8 mouse cellular contexts compared by ENCODE assay signal in the genomic region with DNA sequence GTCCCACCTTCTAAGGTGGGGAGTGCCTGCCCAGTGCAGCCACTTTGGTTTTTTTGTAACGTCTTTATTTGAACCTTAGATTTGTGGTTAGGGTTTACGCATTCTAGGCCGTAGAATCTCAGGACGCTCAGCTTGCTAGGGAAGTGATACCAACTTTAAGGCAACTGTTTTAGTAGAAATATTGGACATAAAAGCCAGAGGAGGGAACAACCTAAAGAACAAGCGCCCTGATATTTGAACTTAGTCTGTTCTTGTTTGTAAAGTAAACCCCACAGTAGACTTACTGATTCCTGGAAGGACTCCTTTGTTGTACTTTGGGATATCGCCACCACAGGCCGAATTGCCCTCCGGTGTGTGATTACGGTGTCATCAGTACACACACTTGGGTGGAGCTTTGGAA. TPM values are rescaled to one million over a fixed set of nuclear protein-coding genes. Genes with fewer than 3 reads are reported as not detected.
DNase-seq lines count a peak whose midpoint lies in the region; ATAC-seq lines count a peak whose summit lies in the region.

No protein-coding gene starts in this region.

- H3K4me2 ChIP-seq in kidney, embryonic 16.5 days (replicated peaks; ENCODE audit: low read depth, low read length) = peak overlapping the region; percentile 79
- H3K4me2 ChIP-seq in intestine, embryonic 15.5 days (replicated peaks) = peak overlapping the region; percentile 54
- H3K4me2 ChIP-seq in neural tube, embryonic 12.5 days (replicated peaks) = peak overlapping the region; percentile 87

- H3K9me3 ChIP-seq in kidney, embryonic 16.5 days (ENCODE audit: low read length) = no peaks in the 10 kb centered on the region
- no peaks in the 10 kb centered on the region for H3K9me3 ChIP-seq in intestine, embryonic 15.5 days
- H3K9me3 ChIP-seq in neural tube, embryonic 12.5 days = no peaks in the 10 kb centered on the region

- H3K9ac ChIP-seq in kidney, embryonic 16.5 days (replicated peaks; ENCODE audit: low read length) = peak overlapping the region; percentile 96
- peak overlapping the region; percentile 74 for H3K9ac ChIP-seq in intestine, embryonic 15.5 days
- H3K9ac ChIP-seq in neural tube, embryonic 12.5 days = peak overlapping the region; percentile 97; the same call in 1 of the 2 replicates

- H3K4me1 ChIP-seq in kidney, embryonic 16.5 days (ENCODE audit: insufficient read depth, low read length) = peaks cover 32% of the 10 kb centered on the region
- H3K4me1 ChIP-seq in intestine, embryonic 15.5 days (replicated peaks) = peaks cover 12% of the 10 kb centered on the region
- H3K4me1 ChIP-seq in neural tube, embryonic 12.5 days = peaks cover 19% of the 10 kb centered on the region

- DNase-seq in kidney, adult 8-10 months = no peak
- peak; percentile 13 for DNase-seq in c-Kit-negative CD71-positive TER-119-positive erythroid progenitor cells, embryonic 14.5 days (ENCODE audit: low read depth, low spot score)
- no peak for DNase-seq in right cerebral cortex, postnatal 36 days (ENCODE audit: low spot score in 2 of 2)
- DNase-seq in cerebellum, adult 9-11 months = no peak

- no peak overlapping the region for H3K27ac ChIP-seq in kidney, embryonic 16.5 days (ENCODE audit: low read length)
- no peak overlapping the region for H3K27ac ChIP-seq in intestine, embryonic 15.5 days
- no peak overlapping the region for H3K27ac ChIP-seq in neural tube, embryonic 12.5 days

- ATAC-seq in kidney, embryonic 16.5 days (ENCODE audit: low FRiP score, low TSS enrichment) = no peak
- no peak for ATAC-seq in intestine, embryonic 15.5 days
- no peak for ATAC-seq in neural tube, embryonic 12.5 days (ENCODE audit: low FRiP score, low read depth)
- ATAC-seq in cerebellum, adult (ENCODE audit: insufficient number of reproducible peaks, low FRiP score, low TSS enrichment) = no peak

- no peaks in the 10 kb centered on the region for H3K36me3 ChIP-seq in kidney, embryonic 16.5 days (ENCODE audit: insufficient read depth, low read length)
- no peaks in the 10 kb centered on the region for H3K36me3 ChIP-seq in intestine, embryonic 15.5 days
- H3K36me3 ChIP-seq in neural tube, embryonic 12.5 days = no peaks in the 10 kb centered on the region

- peak overlapping the region; percentile 98 for H3K4me3 ChIP-seq in kidney, embryonic 16.5 days (ENCODE audit: low read length)
- H3K4me3 ChIP-seq in intestine, embryonic 15.5 days (replicated peaks) = peak overlapping the region; percentile 58
- peak overlapping the region; percentile 95 for H3K4me3 ChIP-seq in neural tube, embryonic 12.5 days

- no peaks in the 10 kb centered on the region for H3K27me3 ChIP-seq in kidney, embryonic 16.5 days (ENCODE audit: insufficient read depth, low read length)
- H3K27me3 ChIP-seq in intestine, embryonic 15.5 days (replicated peaks) = no peaks in the 10 kb centered on the region
- H3K27me3 ChIP-seq in neural tube, embryonic 12.5 days (replicated peaks) = no peaks in the 10 kb centered on the region

- WGBS in kidney, embryonic 16.5 days = 47% methylated on average over 9 of the region's 9 CpGs
- 47% methylated on average over 9 of the region's 9 CpGs for WGBS in intestine, embryonic 15.5 days
- 59% methylated on average over 9 of the region's 9 CpGs for WGBS in neural tube, embryonic 12.5 days

RNA-seq across cellular contexts. Expression of gene Gm5129, which starts 1.2 kb away (rescaled TPM):
- polyA plus RNA-seq in kidney, embryonic 16.5 days (2015; fragmentation: Nextera tagmentation; extraction: Ambion mirVana) = not detected in 2 replicates
- polyA plus RNA-seq in intestine, embryonic 15.5 days (2015; fragmentation: Nextera tagmentation; extraction: Ambion mirVana) = not detected in 2 replicates
- polyA plus RNA-seq in neural tube, embryonic 12.5 days (2016; fragmentation: Nextera tagmentation; extraction: Ambion mirVana) = not detected in 2 replicates

RNA-seq across cellular contexts. Expression of gene Dnajb6, which starts 1.5 kb away (rescaled TPM):
- polyA plus RNA-seq in kidney, embryonic 16.5 days (2015; fragmentation: Nextera tagmentation; extraction: Ambion mirVana) = 125 and 132 TPM in 2 replicates
- polyA plus RNA-seq in intestine, embryonic 15.5 days (2015; fragmentation: Nextera tagmentation; extraction: Ambion mirVana) = 108 and 138 TPM in 2 replicates
- 247 and 271 TPM in 2 replicates for polyA plus RNA-seq in neural tube, embryonic 12.5 days (2016; fragmentation: Nextera tagmentation; extraction: Ambion mirVana)
